Mouse (Mus musculus): ENCODE results near the gene Smpd3.

DNA sequence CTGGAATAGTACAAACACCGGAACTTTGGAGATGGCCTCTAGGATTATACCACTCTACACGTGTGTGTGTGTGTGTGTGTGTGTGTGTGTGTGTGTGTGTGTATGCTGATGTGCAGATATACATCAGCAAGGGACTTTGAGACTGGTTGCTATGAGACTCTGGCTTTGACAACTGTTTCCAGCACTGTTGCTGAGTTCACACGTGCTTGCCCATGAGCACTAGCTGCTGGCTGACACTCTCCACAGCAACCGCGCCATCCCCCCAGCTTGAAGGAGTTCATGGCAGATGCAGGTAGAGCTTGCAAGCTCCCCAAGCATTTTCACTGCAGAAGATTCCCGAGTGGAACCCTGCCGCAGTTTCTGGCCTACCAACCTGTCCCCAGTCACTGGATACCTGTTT is 48.3 kb downstream of the Smpd3 start:
- TF ChIP-seq CTCF (IDR thresholded peaks at IDR 0.05; ENCODE audit: extremely low read depth, insufficient read depth, low read length): no peak
- TF ChIP-seq POLR2A (IDR thresholded peaks at IDR 0.05; ENCODE audit: extremely low read depth, insufficient read depth, low read length): no peak

Measured in cortical plate, adult 2 months (tissue).